Mouse (Mus musculus) adrenal gland, adult 8-10 months (tissue): ENCODE data around the gene Gramd1b. TPM values are rescaled to one million over a fixed set of nuclear protein-coding genes. Genes with fewer than 3 reads are reported as not detected.
"Not testable (repeated sequence)": the region's sequence is repeated elsewhere in the genome, so short reads cannot be mapped to it uniquely, and the experiment has no call there.

Experiments used
- DNase-seq: peaks from one replicate; pipeline ENCODE4 v3.0.0; 2022
- total RNA-seq, 4 experiments: library from RNA; stranded (reverse); gene quantifications; 2 replicates each; pipeline ENCODE4 v1.2.4; 2022

Gramd1b gene
- total RNA-seq, 4 experiments from 2014 or later, result 341 to 857 (median 612) TPM

DNA sequence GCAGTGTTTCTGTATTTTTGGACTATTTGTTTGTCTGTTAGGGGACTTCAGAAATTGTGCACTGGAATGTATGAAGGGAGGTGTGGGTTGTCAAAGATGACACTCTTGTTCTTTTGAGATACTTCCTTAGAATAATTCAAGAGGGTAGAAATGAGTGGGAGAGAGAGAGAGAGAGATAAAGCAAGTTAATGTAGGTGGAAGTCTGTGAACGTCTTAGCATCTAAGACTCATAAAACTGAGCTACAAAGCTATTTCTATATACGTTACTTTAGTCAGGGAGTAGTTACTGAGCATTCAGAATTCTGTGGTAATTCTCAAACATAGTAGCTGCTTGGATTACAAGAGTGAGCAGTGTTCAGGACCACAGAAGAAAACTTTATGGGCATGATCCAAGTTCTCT, 19.2 kb downstream of the Gramd1b start:
- DNase-seq, result no peak

DNA sequence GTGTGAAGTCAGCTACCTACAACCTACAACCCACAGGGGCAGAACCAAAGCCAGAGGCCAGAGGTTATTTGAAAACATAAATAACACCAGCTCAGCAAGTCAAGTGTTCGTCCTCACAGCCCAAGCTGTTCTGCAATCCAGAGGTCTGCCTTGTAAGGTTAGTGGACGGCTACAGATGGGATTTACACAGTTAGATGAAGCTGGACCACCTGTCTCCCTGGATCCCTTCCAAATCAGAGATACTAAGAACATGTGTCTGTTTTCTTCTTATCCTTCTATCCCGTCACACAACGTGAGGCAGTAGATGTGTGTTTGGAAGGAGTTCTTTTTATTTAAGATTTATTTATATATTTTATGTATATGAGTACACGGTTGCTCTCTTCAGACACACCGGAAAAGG, 21.7 kb downstream of the Gramd1b start:
- no peak for DNase-seq

DNA sequence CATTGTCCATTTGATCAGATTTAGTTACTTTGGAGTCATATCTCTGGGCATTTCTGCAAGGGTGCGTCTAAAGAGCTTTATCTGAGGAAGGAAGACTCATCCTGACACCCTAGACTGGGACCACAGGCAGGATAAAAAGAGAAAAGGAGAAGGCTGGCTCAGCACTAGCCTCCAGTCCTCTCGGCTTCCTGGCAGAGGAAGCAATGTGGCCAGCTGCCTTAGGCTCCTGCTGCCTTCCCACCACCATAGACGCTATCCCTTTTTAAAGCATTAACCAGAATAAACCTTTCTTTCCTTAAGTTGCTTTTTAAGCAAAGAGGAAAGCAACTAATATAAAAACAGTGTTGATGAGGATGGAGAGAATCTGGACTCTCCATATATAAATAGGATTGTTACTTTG, 24.6 kb downstream of the Gramd1b start:
- DNase-seq, result no peak

DNA sequence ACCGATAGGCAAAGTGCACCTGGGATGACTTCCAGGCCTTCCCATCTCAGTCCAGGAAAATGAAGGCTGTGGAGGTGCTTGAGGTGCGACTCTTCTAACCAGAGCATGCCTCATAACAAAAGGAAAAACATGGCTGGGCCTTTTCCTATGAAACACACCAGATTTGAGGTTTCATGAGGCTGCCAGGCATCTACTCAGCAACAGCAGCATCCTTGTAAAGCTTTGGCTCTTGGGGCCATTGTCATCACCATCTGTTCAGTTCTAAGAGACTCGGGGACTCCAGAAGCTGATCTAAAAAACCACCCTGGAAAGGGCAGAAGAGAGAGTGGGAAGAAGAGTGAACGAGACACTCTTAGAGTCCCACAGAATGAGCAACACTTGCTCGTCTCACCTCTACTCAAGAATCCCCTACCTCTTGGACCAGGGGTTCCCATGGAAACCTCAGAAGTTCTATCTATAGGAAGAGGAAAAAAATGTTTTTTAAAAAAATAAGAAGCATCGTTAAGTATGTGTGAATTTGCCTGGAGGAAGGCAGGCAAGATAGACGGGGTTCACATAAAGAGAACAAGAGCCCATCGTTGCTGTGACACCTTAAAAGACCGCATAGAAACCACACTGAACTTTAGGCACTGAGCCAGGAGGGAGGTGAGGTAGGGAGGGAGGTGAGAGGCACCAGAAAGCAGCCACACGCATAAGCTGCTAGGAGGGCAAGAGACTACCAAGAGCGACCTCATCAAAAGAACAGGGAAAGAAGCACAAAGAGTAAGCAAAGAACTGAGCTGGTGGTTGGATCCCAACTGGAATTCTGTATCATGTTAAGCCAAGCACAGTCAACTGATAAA, 25.5 kb downstream of the Gramd1b start:
- DNase-seq, result no peak

DNA sequence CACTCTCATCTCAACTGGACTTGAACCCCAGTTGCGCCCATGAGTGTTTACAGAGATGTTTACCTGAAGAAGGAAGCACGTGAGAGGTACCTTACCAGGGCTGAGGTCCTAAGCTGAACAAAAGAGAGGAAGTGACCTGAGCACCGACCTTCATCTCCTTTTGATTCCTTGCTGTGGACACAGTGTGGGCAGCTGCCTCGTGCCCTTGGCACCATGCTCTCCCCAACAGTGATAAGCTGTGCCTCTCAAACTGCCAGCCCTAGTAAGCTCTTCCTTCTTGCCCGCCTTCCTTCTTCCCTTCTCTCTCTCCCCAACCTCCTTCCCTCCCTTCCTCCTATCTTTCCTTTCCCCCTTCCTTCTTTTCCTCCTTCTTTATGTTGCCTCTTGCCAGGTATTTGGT, 26.3 kb downstream of the Gramd1b start:
- no peak for DNase-seq

DNA sequence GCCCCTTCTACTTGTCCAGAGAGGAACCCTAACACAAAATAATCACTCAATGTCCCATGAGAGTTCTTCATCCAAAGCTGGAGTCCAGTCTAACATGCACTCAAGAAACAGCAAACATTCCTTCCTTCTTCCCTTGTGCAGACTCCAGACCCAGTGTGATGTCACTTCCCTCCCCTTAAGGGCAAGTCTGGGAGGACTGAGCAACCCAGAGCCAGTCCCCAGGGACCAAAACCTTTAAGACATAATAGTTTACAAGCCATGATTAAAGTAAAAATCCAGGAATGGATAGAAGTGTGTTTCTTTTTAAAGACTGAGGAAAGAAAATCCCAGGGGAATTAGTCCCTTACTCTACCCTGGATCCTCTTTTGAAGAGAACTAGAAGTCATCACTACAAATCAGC, 30.5 kb downstream of the Gramd1b start:
- no peak for DNase-seq

DNA sequence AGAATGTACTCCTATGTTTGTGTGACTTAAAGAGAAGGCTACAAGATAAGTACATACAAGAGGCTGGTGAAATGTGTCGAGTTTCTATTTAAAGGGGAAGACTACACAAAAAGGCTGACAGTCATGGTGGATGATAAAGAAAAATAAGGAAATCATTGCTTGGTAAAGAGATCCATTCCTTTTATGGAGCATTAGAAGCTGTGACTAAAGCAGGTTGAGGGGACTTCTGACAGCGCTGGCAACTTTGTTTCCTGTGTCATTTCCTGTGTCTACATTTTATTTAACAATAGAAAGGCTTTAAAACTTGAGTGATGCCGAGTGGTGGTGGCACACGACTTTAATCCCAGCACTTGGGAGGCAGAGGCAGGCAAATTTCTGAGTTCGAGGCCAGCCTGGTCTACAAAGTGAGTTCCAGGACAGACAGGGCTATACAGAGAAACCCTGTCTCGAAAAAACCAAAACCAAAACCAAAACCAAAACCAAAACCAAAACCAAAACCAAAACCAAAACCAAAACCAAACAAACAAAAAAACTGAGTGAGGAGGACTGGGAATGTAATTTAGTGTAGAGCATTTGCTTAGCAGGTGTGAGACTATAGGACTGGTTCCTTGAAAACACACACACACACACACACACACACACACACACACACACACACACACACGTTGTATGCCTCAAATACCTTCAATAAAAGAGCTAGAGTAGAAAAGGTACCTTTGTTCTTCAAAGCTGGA, 48.7 kb downstream of the Gramd1b start:
- not testable (repeated sequence) for DNase-seq

DNA sequence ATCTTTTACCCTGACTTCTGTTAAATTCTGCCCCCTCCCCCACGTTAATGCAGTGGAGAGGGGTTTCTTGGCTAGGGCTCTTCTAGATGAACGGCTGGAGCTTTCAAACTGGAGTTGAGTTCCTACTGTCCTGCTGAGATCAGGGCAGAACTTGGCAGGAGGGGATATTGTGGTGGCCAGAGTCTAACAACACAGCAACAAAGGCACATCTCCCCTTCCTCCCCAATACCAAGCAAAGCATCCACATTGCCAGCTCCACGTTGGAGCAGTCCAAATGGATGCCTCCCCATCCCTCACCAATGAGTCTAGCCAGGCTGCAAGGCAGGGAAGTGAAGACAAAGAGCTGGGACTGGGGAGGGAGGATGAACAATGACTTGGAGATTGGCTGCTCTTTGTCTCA, 49.9 kb downstream of the Gramd1b start:
- DNase-seq, result no peak

DNA sequence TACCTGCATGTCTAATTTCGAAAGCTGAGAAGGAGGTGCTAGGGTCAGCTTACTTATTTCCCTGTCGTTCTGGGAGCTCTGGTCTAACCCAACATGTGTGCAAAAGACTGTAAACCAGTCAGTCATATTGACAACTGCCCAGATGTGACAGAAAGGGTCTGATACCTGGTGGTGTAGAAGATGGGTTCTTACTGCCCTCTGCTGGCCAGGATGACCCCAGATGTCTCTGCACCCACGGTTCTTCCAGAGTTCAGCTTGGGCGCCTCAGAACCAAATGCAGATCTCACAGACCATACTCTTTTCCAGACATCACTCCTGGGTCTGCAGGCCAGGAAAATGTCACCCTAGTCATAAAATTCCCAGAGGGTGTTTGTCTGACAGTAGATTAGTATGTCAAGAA, 51.9 kb downstream of the Gramd1b start:
- peak; percentile 66 for DNase-seq

DNA sequence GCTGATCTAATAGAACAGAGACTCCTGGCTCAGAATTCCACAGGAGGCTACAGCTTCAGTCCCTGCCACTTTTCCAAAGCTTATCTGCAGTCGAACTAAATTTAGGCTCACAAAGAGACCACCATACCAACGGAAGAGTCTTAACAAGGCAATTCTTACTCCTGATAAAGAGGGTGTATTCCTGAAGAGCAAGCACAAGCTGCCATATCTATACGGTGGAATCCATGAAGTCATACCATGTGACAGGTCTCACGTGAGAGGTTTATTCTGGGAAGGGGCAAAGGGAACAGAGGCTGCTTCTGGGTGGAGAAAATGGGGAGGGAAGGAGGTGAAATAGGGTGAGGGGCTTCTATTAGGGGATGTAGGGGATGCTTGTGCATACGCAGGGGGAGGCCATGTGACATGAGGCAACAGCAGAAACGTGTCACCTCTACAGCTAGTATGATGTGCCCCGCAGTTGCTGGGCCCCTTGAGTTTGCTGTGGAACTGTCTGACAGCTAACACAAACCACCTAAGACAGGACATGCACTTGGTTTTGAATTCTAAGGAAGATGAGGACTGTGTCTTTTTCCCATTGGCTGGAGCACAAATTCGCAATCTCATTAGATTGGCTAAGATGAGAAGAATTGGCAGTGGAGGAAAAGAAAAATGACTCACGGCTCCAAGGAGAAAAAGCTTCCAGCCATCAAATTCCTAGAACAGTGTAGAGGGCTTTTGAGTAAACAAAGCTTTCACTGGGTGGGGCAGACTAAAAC, 52.9 kb downstream of the Gramd1b start:
- no peak for DNase-seq

DNA sequence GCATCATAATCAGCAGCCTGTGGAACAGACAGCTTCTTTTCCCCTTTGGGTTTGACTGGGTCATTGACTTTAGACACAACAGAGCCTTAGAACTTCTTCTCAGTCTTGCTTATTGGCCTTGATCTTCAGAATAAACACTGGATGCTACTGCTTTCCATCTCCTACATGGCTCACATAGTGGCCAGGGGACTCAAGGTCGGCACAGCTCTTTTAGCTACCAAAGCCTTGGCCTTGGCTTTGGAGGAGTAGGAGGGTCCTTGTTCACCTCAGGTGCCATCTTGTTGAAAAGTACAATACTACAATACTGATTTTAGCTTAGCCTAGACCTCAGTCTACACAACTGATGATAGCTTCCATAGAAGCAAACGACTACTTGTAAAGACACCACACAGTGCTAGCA, 53.6 kb downstream of the Gramd1b start:
- DNase-seq, result peak; percentile 45

DNA sequence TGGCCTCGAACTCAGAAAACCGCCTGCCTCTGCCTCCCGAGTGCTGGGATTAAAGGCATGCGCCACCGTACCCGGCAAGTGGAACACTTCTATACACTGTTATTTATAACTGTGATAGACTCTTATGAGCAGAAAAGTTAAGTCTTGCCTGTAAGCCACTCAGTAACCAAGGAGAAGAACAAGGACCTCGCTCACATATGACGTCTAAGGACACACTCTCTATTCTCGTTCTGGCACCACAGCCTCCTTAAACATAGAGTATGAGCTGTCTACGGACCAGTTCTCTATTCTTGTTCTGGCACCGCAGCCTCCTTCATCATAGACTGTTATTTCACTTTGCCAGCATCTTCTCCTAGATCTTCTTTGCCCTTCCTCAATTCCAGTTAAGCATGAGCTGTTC, 55.1 kb downstream of the Gramd1b start:
- DNase-seq, result no peak

DNA sequence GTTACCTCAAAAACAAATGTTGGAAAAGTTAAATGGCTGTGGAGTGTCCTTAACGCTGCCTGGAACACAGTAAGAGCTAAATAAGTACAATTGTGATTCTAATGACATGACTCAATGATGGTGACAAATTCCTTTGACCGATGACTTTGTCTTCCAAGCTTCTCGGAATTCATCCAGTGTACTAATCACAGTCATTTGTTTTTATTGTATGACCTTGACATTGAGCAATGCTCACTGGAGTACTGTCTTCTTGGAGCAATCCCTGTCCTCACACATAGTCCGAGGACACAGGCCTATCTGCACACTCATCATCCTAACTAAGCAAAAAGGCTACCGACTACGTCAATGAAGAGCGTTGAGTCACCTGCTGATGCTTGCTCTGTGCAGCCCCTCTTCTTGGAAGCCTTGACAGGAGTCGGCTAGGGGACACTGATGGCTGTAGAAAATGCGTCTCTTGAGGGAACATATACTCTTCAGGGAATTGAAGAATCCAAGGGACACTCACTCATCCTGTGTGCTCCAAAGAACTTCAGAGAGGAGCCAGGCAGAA, 58.1 kb downstream of the Gramd1b start:
- DNase-seq, result peak; percentile 87

DNA sequence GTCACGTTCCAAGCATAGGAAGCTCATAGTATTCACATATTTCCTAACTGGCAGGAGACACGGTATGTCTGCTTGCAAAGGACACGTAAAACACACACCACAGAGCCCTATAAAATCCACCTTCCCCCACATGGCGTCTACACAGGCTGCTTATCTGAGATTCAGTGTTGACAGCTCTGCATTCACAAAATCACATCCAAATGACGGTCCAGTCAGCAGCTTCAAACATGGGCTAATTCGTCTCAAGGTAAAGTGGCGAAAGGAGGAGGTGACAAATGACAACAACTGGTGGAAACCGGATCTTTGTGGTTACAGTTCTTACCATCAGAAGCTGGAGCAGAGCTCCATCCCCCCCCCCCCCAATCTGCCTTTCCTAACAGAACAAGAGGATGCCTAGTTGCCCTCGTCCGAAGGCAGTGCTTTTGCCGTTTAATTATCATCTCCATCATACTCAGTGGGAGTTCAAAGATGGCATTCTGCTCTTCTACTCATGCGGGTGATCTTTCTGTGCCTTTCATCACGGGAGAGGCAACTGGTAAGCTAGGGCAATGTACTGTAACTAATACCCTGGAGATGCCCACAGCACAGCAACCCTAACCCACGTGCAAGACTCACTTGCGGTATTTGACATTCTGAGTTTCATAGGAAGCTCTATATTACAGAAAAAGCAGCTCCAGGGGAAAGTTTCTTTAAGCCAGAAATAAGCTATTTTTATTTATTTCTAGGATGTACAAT, 61.6 kb downstream of the Gramd1b start:
- no peak for DNase-seq

DNA sequence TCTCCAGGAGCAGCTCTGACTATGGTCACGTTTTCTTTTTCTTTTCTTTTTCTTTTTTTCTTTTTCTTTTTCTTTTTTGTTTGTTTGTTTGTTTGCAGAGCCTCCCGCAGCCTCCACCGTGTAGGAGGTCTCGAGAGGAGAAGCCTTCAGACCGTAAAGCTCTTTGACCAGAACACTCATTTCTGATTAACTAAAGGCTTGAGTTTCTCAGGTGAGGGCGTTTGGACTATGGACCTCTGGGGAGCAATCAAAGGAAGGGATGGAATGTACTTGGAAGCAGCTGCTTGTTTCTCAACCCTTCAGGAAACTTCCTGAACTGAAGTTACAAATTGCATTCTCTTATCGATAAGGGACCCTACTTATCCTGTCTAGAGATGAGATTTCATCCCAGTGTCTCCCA, 64.4 kb downstream of the Gramd1b start:
- DNase-seq, result no peak

DNA sequence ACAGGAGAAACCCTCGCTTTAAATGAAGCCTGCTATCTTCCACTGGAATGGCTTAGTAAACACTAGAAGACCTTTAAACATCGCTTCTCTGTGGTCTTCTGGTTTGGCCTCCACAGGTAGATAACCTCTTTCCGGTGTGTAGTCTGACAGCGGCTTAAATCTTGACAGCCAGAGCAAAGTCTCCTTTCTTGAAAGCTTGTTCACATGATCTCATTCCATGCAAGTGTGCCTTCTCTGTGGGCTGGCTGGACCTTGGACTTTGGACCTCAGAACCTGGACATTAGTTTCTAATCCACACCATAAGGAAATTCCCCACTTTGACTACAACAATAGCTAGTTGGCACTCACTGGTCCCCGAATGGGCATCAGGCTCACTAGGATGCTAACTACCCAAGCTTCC, 65.6 kb downstream of the Gramd1b start:
- DNase-seq, result no peak

DNA sequence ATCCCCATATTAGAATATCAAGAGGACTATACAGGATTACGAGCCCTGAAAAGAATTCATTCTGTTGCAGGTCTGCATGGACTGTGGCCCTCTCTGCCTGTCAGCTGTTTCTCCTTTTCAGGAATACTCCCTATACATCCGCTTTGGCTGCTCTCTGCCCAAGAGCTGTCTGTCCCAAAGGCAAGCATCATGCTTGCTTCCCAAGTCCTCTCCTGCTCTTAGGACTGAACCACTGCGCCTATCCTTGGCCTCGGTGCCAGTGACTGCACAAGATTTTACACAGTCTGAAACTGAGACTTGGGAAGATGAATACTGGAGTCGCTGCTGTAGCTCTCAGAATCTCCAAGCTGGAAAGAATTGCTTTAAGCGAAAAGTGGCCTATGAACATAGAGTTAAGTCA, 68.8 kb downstream of the Gramd1b start:
- DNase-seq, result no peak

DNA sequence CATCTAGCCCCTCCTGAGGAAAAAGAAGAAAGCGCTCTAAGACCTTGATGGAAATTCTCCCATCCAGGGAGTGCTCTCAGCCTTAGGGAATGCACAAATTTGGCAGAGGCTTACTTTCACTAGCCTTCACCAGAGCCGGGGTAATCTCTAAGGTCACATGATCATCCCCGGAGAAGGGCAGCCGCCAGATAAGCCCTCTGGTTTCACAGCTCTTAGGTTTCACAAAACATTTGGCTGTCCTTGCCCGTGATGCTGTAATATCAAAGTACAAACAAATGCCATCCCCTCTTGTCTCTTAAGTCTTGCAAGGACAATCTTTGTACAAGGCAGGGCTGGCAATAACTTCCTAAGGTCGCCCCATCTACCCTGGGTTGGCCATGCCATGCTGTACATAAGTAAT, 70.4 kb downstream of the Gramd1b start:
- peak; percentile 88 for DNase-seq

DNA sequence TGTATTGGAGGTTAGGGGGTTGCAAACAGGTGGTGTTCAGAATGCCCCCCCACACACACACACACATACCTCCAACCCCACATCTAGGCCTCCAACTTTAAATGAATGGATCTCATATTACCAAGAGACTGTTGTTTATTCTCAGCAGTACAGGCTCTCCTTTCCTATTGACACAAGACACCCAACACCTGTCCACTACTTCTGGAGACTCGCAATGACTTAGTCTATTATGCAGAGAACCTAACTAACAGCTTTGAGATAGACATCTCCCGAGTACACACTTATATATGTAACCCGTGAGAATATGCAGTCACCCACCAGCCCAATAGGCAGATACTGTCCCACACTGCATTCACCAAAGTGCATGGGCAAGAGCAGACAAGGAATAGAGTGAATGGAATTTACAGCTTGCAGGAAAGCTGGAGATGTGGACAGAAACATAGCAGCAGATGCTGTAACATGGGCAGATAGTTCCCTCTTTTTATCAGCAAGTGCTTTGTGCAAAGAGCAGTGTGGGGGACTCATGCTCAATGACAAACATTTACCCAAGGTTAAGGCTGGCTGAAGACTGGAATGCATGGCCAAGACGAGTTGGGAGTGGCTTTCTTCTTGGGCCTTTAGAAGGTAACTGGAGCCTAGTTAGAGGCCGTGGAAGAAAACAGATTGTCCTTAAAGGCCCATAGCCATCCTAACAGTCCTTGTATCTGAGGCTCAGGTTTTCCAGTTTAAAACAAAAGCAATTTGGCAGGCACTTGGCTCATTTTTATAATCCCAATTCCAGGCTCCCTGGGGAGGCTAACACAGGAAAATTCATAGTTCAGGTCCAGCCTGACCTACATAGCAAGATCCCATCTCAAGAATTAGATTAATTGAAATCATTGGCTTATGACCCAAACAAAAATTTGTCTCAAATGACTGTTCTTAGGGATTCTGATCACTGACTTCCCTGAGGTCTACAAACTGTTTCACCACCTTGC, 71.6 kb downstream of the Gramd1b start:
- DNase-seq, result peak; percentile 46

DNA sequence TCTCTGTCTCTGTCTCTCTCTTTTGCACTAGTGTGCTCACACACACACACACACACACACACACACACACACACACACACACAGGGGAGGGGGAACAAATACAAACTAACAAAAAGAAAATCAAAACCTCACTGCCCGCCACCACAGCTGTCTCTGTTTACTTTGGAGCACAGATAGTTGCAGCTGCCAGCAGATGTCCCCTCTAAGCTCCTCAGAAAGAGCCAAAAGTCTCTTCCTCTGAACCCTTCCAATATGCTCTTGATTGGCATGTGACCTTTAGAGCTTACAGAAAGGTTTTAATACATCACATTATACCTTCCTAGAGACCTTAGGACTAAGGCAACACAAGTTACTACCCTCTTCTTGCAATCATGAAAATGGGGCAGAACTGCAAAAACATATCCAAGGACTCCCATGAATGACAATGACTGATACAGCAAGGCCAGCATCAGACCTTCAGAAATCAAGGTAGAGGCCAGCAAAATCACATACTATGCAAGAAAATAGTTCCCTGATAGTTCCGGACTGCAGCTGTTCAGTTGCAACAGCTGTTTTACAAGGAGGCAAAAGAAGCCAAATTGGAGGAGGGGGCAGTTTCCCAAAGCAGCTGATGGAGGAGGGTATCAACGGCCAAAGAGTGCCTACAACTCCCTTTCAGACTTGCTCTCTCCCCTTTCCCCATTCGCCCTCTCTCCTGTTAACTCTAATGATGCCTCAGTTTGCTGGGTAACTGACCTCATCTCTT, 72.5 kb downstream of the Gramd1b start:
- DNase-seq, result peak; percentile 54
